Mouse (Mus musculus): ENCODE results near the gene Frem3.

DNA sequence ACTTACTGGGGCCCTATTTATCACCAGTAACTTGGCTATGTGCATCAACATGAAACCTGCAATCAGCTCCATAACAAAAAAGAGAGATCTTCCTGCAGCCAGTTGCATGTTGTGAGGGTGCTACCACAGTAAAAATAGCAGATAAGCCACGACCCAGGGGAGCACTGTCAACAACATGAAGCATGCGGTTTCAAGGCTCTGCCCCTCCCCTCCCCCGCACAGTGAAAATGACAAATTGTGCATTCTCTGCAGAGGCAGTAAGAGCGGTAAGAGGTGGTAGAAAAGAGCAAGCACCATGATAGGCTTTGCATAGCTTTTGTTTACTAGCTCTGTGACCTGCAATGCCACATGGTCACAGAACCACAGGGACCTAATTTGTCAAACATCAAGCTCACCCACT is 46.8 kb downstream of the Frem3 start:
- TF ChIP-seq CTCF (conservative IDR thresholded peaks at IDR 0.05; ENCODE audit: low read length) (no peak), NANOG (IDR thresholded peaks at IDR 0.05; ENCODE audit: borderline replicate concordance, low read length) (no peak), POU5F1 (IDR thresholded peaks at IDR 0.05; ENCODE audit: borderline replicate concordance, low read length) (no peak)

Data from E14TG2a.4 (cell line).